Mouse (Mus musculus): Measurements from ENCODE around the gene Nfya. TPM values are rescaled to one million over a fixed set of nuclear protein-coding genes. Genes with fewer than 3 reads are reported as not detected.
A peak's percentile ranks its signal among the peaks of the same experiment; 100 is the strongest.

Nfya gene
- polyA plus RNA-seq (2011; ENCODE audit: insufficient read depth, insufficient read length, low replicate concordance, missing spikeins) = 24.2 and 28.6 TPM in 2 replicates

DNA sequence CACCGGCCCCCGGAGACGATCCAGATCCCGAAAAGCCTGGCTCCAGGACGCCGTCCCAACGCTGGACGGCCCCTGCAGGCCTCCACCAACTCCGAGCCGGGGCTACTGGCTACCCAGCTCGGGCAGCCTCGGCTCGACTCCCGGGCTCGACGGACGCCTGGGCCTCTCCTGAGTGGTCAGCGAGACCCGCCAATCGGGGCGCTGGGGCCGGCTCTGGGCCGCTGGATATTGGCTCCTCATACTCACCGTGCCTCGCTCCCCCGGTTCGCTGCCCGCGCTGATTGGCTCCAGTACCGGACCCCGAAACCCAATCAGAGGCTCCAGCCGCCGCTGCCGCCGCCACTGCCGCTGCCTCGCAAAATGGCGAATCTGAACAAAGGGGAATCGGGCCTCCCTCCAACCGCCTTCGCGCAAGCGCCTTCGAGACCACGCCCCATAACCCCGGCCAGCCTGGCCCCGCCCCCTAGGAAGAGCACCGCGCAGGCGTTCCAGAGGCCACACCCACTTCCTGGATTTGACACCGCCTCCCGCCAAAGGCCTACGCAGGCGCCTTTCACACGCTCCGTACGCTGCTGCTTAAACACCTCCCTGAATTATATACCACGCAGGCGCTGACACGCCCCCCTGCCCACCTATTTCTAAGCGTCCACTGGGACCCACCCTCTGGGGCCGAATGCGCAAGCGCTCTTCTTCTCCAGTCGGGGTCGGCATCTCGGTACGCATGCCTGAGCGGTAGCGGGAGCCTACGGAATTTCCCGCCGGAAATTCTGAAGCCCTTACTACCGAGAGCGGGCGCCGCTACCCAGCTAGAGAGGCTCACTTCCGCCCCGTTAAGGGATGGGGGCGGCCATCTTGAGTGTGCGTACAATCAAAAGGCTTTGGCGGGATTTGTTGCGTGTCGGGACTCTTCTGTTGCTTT lies at the start of gene Nfya, which contains the start of gene Oard1:
Gene Nfya (minus strand): TSS at position 527 of the 919 bp plus-strand sequence.
Gene Oard1 (plus strand): TSS at position 635 of the 919 bp plus-strand sequence.
- H3K4me1 ChIP-seq (ENCODE audit: control insufficient read depth, insufficient read depth, low read length) = peaks cover 3% of the 10 kb centered on the region
- TF ChIP-seq POLR2A (IDR thresholded peaks at IDR 0.05; ENCODE audit: borderline replicate concordance, control insufficient read depth, low read depth, low read length) (peak; percentile 63), CTCF (IDR thresholded peaks at IDR 0.05; ENCODE audit: control insufficient read depth, insufficient read depth, low read length) (no peak)
- under 1% methylated on average over 84 of the region's 84 CpGs for WGBS
- peak within 1 kb of the TSS; percentile 87 for H3K4me3 ChIP-seq (replicated peaks; ENCODE audit: control insufficient read depth, low read depth, low read length)
- H3K27ac ChIP-seq (ENCODE audit: control insufficient read depth, insufficient read depth, low read depth, low read length, poor library complexity) = peak within 1 kb of the TSS; percentile 99

DNA sequence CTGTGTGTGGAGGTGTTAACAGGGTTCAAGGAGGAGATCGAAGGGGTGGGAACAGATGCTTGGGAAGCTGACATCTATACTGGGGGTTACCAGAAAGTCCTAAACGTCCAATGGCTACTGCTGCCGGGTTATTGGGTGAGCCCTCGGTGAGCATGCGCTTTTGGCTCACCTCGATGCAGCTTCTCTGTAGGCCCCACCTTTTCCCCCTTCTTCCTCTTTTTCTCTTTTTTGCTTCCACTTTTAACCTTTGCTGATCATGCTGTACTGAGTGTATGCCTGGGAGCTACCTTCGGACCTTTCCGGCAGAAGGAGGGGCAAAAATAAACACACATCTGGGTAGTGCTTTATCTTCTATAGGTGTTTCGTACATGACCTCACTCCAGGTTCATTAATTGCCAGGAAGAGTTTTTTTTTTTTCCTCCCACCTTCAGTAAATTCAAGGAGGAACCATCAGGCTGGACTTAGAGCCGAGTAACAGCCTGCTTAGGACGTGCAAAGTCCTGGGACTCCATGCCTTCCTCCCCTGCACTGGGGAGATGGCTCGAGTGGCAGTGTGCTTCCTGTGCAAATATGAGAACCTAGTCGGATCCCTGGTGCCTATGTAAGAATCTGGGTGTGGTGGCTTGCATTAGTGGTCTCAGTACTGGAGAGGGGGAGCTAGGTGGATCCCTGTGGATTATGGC lies 48.4 kb upstream of the Nfya start:
- Histone ChIP-seq H3K4me3 (replicated peaks; ENCODE audit: control insufficient read depth, low read depth, low read length) (no peak overlapping the region), H3K27ac (ENCODE audit: control insufficient read depth, insufficient read depth, low read depth, low read length, poor library complexity) (no peak overlapping the region), H3K4me1 (ENCODE audit: control insufficient read depth, insufficient read depth, low read length) (no peaks in the 10 kb centered on the region)
- no peak for TF ChIP-seq CTCF (IDR thresholded peaks at IDR 0.05; ENCODE audit: control insufficient read depth, insufficient read depth, low read length)
- TF ChIP-seq POLR2A (IDR thresholded peaks at IDR 0.05; ENCODE audit: borderline replicate concordance, control insufficient read depth, low read depth, low read length) = no peak
- WGBS = 18% methylated on average over 13 of the region's 13 CpGs

DNA sequence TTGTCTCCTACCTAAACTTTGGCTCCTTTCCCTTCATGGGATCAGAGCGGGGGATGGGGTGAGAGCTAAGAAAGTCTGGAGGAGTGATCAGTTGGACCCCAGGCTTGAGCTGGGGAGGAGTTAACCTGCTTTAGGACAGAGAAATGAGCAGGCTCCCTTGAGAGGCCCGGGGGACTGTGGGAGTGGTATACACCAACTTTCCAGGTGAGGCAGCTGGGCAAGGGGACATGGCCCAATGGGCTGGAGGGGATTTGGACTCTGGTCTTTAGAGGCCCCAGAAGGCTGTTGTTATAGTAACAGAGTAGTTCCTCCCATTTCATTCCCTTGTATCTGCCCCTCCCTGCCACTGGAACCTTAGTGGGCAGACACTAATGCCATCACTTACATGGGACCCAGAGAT lies 46.2 kb upstream of the Nfya start:
- no peak overlapping the region for H3K27ac ChIP-seq (ENCODE audit: control insufficient read depth, insufficient read depth, low read depth, low read length, poor library complexity)
- WGBS = 86% methylated on average over 2 of the region's 2 CpGs
- no peak overlapping the region for H3K4me3 ChIP-seq (replicated peaks; ENCODE audit: control insufficient read depth, low read depth, low read length)
- TF ChIP-seq POLR2A (IDR thresholded peaks at IDR 0.05; ENCODE audit: borderline replicate concordance, control insufficient read depth, low read depth, low read length) = no peak
- no peaks in the 10 kb centered on the region for H3K4me1 ChIP-seq (ENCODE audit: control insufficient read depth, insufficient read depth, low read length)

DNA sequence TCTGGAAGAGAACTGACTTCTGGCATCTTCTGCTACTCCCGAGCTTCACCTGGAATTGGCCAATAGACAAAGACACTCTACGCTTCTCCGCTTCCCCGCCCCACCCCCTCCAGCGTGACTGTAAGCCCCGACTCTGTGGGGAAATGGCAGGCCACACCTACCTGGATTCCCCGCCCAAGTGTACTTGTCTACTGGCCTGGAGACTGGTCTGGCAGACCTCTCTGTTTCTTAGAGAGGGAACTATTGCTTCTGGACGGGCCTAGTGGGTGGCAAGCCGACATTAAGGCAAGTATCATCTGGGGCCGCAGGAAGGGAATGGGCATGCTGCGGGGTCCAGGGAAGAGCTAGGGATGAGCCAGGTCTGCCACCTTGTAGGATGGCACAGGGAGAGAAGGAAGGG lies 45.0 kb upstream of the Nfya start, which contains the start of gene Unc5cl:
Gene Unc5cl (plus strand): TSS at position 214 of the 400 bp plus-strand sequence.
- 69% methylated on average over 11 of the region's 11 CpGs for whole genome bisulfite sequencing
- TF ChIP-seq POLR2A (IDR thresholded peaks at IDR 0.05; ENCODE audit: borderline replicate concordance, control insufficient read depth, low read depth, low read length) (no peak), CTCF (IDR thresholded peaks at IDR 0.05; ENCODE audit: control insufficient read depth, insufficient read depth, low read length) (no peak)
- H3K4me1 ChIP-seq (ENCODE audit: control insufficient read depth, insufficient read depth, low read length) = no peaks in the 10 kb centered on the region; the same call in 1 of the 2 replicates
- no peak within 1 kb of the TSS for H3K4me3 ChIP-seq (replicated peaks; ENCODE audit: control insufficient read depth, low read depth, low read length)
- H3K27ac ChIP-seq (ENCODE audit: control insufficient read depth, insufficient read depth, low read depth, low read length, poor library complexity) = no peak within 1 kb of the TSS

DNA sequence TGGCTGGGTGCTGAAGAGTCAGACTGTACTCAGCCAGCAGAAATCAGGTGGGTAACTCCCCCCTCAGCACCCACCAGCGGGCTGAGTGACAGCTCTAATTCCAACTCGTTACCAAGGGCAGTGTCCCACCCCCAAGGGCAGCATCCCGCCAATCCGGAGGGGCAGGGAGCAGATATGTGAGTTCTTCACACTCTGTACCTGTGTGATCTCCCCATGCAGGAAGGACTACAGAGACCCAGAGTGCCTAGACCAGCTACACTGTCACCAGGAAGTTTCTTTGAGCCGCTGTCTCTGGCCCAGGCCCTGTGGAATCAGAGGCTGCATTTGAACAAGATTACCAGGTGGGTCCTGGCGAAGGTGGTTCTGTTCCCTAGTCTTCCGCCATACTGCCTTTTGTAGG lies 44.5 kb upstream of the Nfya start:
- Histone ChIP-seq H3K27ac (ENCODE audit: control insufficient read depth, insufficient read depth, low read depth, low read length, poor library complexity) (no peak overlapping the region), H3K4me1 (ENCODE audit: control insufficient read depth, insufficient read depth, low read length) (no peaks in the 10 kb centered on the region; the same call in 1 of the 2 replicates), H3K4me3 (replicated peaks; ENCODE audit: control insufficient read depth, low read depth, low read length) (no peak overlapping the region)
- no peak for TF ChIP-seq CTCF (IDR thresholded peaks at IDR 0.05; ENCODE audit: control insufficient read depth, insufficient read depth, low read length)
- no peak for TF ChIP-seq POLR2A (IDR thresholded peaks at IDR 0.05; ENCODE audit: borderline replicate concordance, control insufficient read depth, low read depth, low read length)
- WGBS = 77% methylated on average over 7 of the region's 7 CpGs

DNA sequence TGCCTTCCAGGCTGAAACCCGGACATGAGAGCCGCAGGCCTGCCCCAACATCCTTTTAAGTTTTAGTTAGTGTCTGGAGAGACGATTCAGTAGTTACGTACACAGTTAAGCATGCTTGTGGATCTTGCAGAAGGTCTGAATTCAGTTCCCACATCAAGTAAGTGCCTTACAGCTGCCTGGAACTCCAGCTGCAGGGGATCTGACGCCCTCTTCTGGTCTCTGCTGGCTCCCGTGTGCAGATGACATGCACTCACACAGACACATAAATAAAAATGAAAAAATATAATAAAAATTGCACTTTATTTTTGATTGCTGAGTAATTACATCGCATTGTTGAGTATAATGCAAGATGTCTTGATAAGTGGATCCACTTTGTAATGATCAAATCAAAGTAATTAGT lies 43.8 kb upstream of the Nfya start:
- H3K4me3 ChIP-seq (replicated peaks; ENCODE audit: control insufficient read depth, low read depth, low read length) = no peak overlapping the region
- H3K27ac ChIP-seq (ENCODE audit: control insufficient read depth, insufficient read depth, low read depth, low read length, poor library complexity) = no peak overlapping the region
- 77% methylated on average over 7 of the region's 7 CpGs for WGBS
- no peaks in the 10 kb centered on the region; the same call in 1 of the 2 replicates for H3K4me1 ChIP-seq (ENCODE audit: control insufficient read depth, insufficient read depth, low read length)
- no peak for TF ChIP-seq POLR2A (IDR thresholded peaks at IDR 0.05; ENCODE audit: borderline replicate concordance, control insufficient read depth, low read depth, low read length)
- peak; percentile 48; the same call in 1 of the 2 replicates for TF ChIP-seq CTCF (IDR thresholded peaks at IDR 0.05; ENCODE audit: control insufficient read depth, insufficient read depth, low read length)

DNA sequence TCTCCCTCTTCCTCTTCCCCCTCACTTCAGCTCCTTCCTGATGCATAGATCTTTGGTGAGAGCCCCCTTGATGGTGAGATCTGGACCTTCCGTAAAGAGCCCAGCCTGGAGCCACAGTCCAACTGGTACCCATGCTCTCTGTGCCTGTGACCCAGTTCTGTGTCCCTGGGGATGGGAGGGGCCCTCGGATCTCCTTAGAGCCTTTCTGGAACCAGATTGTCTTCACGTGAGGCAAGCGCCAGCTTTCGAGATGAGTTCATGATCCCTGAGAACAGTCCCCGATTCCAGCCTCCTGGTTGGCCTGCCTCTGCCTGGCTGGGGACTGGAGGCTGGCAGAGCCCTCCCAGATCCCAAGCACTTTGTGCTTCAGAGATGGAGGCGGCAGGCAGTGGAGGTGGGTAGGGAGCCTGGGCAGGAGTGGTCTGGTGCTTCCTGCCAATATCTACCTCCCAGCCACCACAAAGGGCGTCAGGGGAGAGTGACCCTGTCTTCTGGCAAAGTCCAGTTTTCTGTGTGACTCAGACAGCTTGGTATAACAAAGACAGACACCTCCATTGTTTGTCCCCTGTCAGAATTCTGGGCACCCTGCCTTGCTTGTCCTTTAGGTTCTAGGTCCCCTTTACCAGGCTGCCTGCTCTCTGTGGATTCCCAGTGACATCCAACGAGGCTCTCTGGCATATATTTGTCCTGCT lies 42.2 kb upstream of the Nfya start:
- H3K4me1 ChIP-seq (ENCODE audit: control insufficient read depth, insufficient read depth, low read length) = no peaks in the 10 kb centered on the region; the same call in 1 of the 2 replicates
- WGBS = 65% methylated on average over 9 of the region's 9 CpGs
- peak overlapping the region; percentile 75 for H3K4me3 ChIP-seq (replicated peaks; ENCODE audit: control insufficient read depth, low read depth, low read length)
- TF ChIP-seq CTCF (IDR thresholded peaks at IDR 0.05; ENCODE audit: control insufficient read depth, insufficient read depth, low read length) (no peak), POLR2A (IDR thresholded peaks at IDR 0.05; ENCODE audit: borderline replicate concordance, control insufficient read depth, low read depth, low read length) (no peak)
- peak overlapping the region; percentile 86 for H3K27ac ChIP-seq (ENCODE audit: control insufficient read depth, insufficient read depth, low read depth, low read length, poor library complexity)

All from bone marrow, adult 2 months (tissue).